Mouse (Mus musculus) spleen, adult 2 months (tissue): ENCODE measurements at regions not wholly inside any gene's neighbourhood (a gene's known extent, or its start where the extent isn't known, plus 50 kb on each side); places are given as distances from the start of the nearest gene placed in this dataset.

Experiments
- CTCF ChIP-seq: fragments of 200-500 bp; IDR thresholded peaks from 2 replicates; pipeline ENCODE4 v1.5.1; 2011; ENCODE audit warnings: mild to moderate bottlenecking, inconsistent platforms; ENCODE audit not compliant: insufficient read depth, insufficient read length, insufficient replicate concordance; ENCODE audit errors: extremely low read depth
- POLR2A ChIP-seq: fragments of 200-500 bp; IDR thresholded peaks from 2 replicates; pipeline ENCODE4 v1.6.1; 2011; ENCODE audit warnings: low read depth, low read length, inconsistent platforms

DNA sequence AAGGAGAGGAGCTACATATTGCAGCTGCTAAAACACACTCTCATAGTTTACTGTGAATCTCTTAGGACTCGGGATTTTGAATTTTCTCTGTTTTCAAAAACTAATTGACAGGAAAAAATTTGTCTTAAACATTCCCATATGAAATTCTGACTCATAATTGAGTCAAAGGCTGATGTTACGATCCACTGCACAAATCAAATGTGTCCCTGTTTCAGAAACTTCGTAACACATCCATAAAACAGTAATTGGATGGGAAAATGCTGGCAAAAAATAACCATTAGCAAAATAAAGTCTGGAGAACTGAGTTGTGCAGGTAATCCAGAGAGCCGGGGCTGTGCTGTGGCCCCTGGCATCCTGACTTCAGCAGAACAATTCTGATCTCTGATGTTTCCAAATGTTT is 79.1 kb upstream of the 1700024P04Rik start:
- TF ChIP-seq CTCF (no peak), POLR2A (no peak)
